Mouse (Mus musculus): Measurements from ENCODE around the gene Tbc1d30.
A peak's percentile ranks its signal among the peaks of the same experiment; 100 is the strongest.
"Not testable (repeated sequence)": the region's sequence is repeated elsewhere in the genome, so short reads cannot be mapped to it uniquely, and the experiment has no call there.

The Tbc1d30 gene

GRCm38 (mm10) chr10:121364801-121365564, 13.9 kb upstream of the Tbc1d30 start, which contains the start of gene Gns:
Gene Gns (plus strand): TSS chr10:121365090.
- no peak for DNase-seq (ENCODE audit: low read depth)

- no peak for DNase-seq (ENCODE audit: low read depth)
Observed at GRCm38 (mm10) chr10:121364306-121364705, 13.2 kb upstream of the Tbc1d30 start.

GRCm38 (mm10) chr10:121363201-121363600, 12.1 kb upstream of the Tbc1d30 start:
- DNase-seq (ENCODE audit: low read depth): no peak

GRCm38 (mm10) chr10:121360358-121360757, 9.3 kb upstream of the Tbc1d30 start:
- no peak for DNase-seq (ENCODE audit: low read depth)

GRCm38 (mm10) chr10:121351692-121352290, 713 bp upstream of the Tbc1d30 start:
- no peak for DNase-seq (ENCODE audit: low read depth)

- DNase-seq (ENCODE audit: low read depth): no peak
Observed at GRCm38 (mm10) chr10:121350357-121351065, 567 bp downstream of the Tbc1d30 start.

- DNase-seq (ENCODE audit: low read depth): no peak
Observed at GRCm38 (mm10) chr10:121349244-121349643, 1.8 kb downstream of the Tbc1d30 start.

GRCm38 (mm10) chr10:121343867-121344266, 7.2 kb downstream of the Tbc1d30 start:
- DNase-seq (ENCODE audit: low read depth): no peak

GRCm38 (mm10) chr10:121342260-121342659, 8.8 kb downstream of the Tbc1d30 start:
- DNase-seq (ENCODE audit: low read depth): no peak

GRCm38 (mm10) chr10:121340754-121341593, 10.1 kb downstream of the Tbc1d30 start:
- no peak for DNase-seq (ENCODE audit: low read depth)

GRCm38 (mm10) chr10:121336536-121336935, 14.5 kb downstream of the Tbc1d30 start:
- DNase-seq (ENCODE audit: low read depth): not testable (repeated sequence)

- peak; percentile 31 for DNase-seq (ENCODE audit: low read depth)
Observed at GRCm38 (mm10) chr10:121334576-121334975, 16.5 kb downstream of the Tbc1d30 start.

- DNase-seq (ENCODE audit: low read depth): peak; percentile 29
Observed at GRCm38 (mm10) chr10:121330940-121331339, 20.1 kb downstream of the Tbc1d30 start.

GRCm38 (mm10) chr10:121329586-121329985, 21.5 kb downstream of the Tbc1d30 start:
- DNase-seq (ENCODE audit: low read depth): no peak

- DNase-seq (ENCODE audit: low read depth): no peak
Observed at GRCm38 (mm10) chr10:121326167-121326566, 24.9 kb downstream of the Tbc1d30 start.

- DNase-seq (ENCODE audit: low read depth): no peak
Observed at GRCm38 (mm10) chr10:121323493-121323892, 27.6 kb downstream of the Tbc1d30 start.

GRCm38 (mm10) chr10:121318397-121318950, 32.6 kb downstream of the Tbc1d30 start:
- no peak for DNase-seq (ENCODE audit: low read depth)

GRCm38 (mm10) chr10:121316361-121316760, 34.7 kb downstream of the Tbc1d30 start:
- no peak for DNase-seq (ENCODE audit: low read depth)

- DNase-seq (ENCODE audit: low read depth): no peak
Observed at GRCm38 (mm10) chr10:121315321-121316283, 35.5 kb downstream of the Tbc1d30 start.

GRCm38 (mm10) chr10:121314186-121314585, 36.9 kb downstream of the Tbc1d30 start:
- DNase-seq (ENCODE audit: low read depth): no peak
